Mouse (Mus musculus): Measurements from ENCODE around the gene Lrrc8e.

DNA sequence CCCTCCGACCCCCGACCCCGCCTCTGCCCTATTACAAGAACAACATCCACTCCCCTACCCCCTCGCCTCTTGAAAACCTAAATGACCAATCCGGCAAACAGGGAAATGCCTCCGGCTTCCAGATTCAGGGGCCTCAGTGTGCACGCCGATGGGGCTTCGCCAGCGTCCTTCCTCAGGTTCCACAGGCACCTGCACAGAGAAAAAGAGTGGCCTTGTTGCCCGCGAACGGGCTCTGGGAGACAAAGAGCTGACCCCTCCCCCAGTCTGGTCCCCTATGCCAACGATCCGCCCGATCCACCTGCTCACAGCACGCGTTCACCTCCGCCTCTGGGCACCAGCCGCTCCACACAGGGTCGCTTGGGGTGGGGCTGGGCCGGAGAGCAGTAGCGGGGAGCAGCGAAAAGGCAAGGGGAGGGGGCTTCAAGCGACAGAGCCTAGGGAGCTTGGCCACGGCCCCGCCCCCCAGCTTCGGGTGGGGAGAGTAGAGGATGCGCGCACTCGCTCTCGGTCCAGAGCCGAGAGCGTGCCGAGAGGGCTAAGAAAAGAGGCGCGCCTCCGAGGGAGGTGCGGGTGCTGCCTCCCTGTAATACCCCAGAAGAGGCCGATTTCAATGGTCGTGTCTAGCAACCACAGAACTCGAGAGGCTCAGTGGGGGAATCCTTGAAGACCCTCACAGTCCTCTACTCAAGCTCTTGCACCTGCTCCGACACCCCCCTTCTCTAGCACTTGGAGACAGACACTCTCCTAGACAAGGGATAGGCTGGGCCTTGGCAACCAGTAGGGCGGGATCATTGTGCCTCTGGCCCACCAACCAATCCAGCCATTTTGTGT lies 9.6 kb upstream of the Lrrc8e start, which contains the start of gene Prr36:
- no peak for TF ChIP-seq CTCF (IDR thresholded peaks at IDR 0.05)
- TF ChIP-seq POLR2A (IDR thresholded peaks at IDR 0.05; ENCODE audit: insufficient read depth, low read depth, low read length), result no peak

All from heart, adult 2 months (tissue).